Mouse (Mus musculus): Measurements from ENCODE around the gene Pex6.

DNA sequence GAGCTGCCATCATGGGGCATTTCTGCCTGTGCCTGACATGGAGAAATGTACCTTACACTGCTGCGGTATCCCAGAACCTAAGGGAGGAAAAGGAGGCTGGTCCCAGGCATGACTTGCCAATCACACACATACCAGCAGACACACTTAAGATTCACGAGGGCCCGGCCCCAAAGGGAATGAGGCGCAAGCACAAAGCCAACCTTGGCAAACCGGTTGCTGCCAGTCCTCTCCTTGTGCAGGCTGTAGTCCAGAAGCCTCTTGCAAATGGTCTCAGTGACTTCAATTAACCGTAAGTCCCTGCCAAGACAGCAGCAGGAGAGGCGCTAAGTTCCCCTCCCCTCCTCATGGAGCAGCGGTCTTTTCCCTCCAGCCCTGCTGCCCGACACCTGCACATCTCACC is 31.7 kb downstream of the Pex6 start:
- TF ChIP-seq CTCF (IDR thresholded peaks at IDR 0.05; ENCODE audit: low read depth) (no peak), EP300 (IDR thresholded peaks at IDR 0.05; ENCODE audit: low read depth) (no peak)
